Mouse (Mus musculus) spleen, adult 2 months (tissue): ENCODE data around the gene Dmbt1.

Experiments
- CTCF ChIP-seq: fragments of 200-500 bp; IDR thresholded peaks from 2 replicates; pipeline ENCODE4 v1.5.1; 2011; ENCODE audit warnings: mild to moderate bottlenecking, inconsistent platforms; ENCODE audit not compliant: insufficient read depth, insufficient read length, insufficient replicate concordance; ENCODE audit errors: extremely low read depth
- POLR2A ChIP-seq: fragments of 200-500 bp; IDR thresholded peaks from 2 replicates; pipeline ENCODE4 v1.6.1; 2011; ENCODE audit warnings: low read depth, low read length, inconsistent platforms

DNA sequence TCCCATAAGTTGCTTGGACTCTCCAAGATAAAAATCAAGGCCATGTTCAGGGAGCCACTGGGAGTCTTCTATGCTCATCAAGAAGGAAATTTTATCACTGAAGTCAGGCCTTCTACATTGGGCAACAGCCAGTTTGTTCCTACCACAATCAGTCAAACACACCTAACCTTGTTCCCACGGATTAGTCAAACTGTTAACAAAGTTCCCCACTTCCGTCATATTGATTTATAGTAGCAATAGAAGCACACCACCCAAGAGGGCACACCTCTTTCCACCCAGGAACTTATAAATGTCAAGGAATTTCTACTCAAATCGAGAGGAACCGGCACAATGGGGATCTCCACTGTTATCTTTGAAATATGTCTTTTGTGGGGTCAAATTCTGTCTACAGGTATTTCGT, at the start of gene Dmbt1:
- TF ChIP-seq CTCF (no peak), POLR2A (no peak)
